Mouse (Mus musculus): ENCODE results near the gene Slc9a3r1. TPM values are rescaled to one million over a fixed set of nuclear protein-coding genes. Genes with fewer than 3 reads are reported as not detected.
A peak's percentile ranks its signal among the peaks of the same experiment; 100 is the strongest.

Slc9a3r1 gene
- polyA plus RNA-seq, 1 experiment from 2014 or later: 59.8 TPM

GRCm38 (mm10) chr11:115151755-115152429 is 11.2 kb upstream of the Slc9a3r1 start:
- Histone ChIP-seq H3K36me3 (no peaks in the 10 kb centered on the region), H3K4me1 (replicated peaks) (peaks cover 27% of the 10 kb centered on the region), H3K9ac (no peak overlapping the region), H3K4me3 (replicated peaks) (no peak overlapping the region; the same call in 1 of the 2 replicates), H3K4me2 (peak overlapping the region; percentile 40), H3K27ac (no peak overlapping the region), H3K9me3 (replicated peaks) (no peaks in the 10 kb centered on the region), H3K27me3 (peaks cover 37% of the 10 kb centered on the region)
- WGBS (ENCODE audit: insufficient replicate concordance): 17% methylated on average over 15 of the region's 15 CpGs
- DNase-seq: peak; percentile 36
- no peak for ATAC-seq (ENCODE audit: low read depth)

GRCm38 (mm10) chr11:115153088-115153487 is 10.1 kb upstream of the Slc9a3r1 start:
- H3K9ac ChIP-seq: no peak overlapping the region
- no peak overlapping the region for H3K4me2 ChIP-seq
- H3K9me3 ChIP-seq (replicated peaks): no peaks in the 10 kb centered on the region
- peaks cover 35% of the 10 kb centered on the region for H3K4me1 ChIP-seq (replicated peaks)
- H3K4me3 ChIP-seq (replicated peaks): no peak overlapping the region
- H3K36me3 ChIP-seq: no peaks in the 10 kb centered on the region
- ATAC-seq (ENCODE audit: low read depth) (no peak), DNase-seq (no peak)
- H3K27me3 ChIP-seq: peaks cover 37% of the 10 kb centered on the region
- WGBS (ENCODE audit: insufficient replicate concordance): 69% methylated on average over 9 of the region's 9 CpGs
- no peak overlapping the region for H3K27ac ChIP-seq

- peak; percentile 84 for ATAC-seq (ENCODE audit: low read depth)
- Histone ChIP-seq H3K4me2 (peak overlapping the region; percentile 58), H3K4me1 (replicated peaks) (peaks cover 42% of the 10 kb centered on the region), H3K36me3 (no peaks in the 10 kb centered on the region), H3K9ac (peak overlapping the region; percentile 39), H3K9me3 (replicated peaks) (no peaks in the 10 kb centered on the region), H3K27ac (no peak overlapping the region), H3K4me3 (replicated peaks) (peak overlapping the region; percentile 41), H3K27me3 (peaks cover 37% of the 10 kb centered on the region)
- WGBS (ENCODE audit: insufficient replicate concordance): under 1% methylated on average over 35 of the region's 35 CpGs
- DNase-seq: peak; percentile 79
Measured at GRCm38 (mm10) chr11:115153699-115154292, 9.3 kb upstream of the Slc9a3r1 start.

- peaks cover 54% of the 10 kb centered on the region for H3K4me1 ChIP-seq (replicated peaks)
- H3K9me3 ChIP-seq (replicated peaks): no peaks in the 10 kb centered on the region
- 3% methylated on average over 5 of the region's 5 CpGs for WGBS (ENCODE audit: insufficient replicate concordance)
- H3K4me2 ChIP-seq: peak overlapping the region; percentile 58
- H3K27ac ChIP-seq: no peak overlapping the region
- H3K9ac ChIP-seq: no peak overlapping the region
- ATAC-seq (ENCODE audit: low read depth) (no peak), DNase-seq (no peak)
- peaks cover 37% of the 10 kb centered on the region for H3K27me3 ChIP-seq
- H3K36me3 ChIP-seq: no peaks in the 10 kb centered on the region
- H3K4me3 ChIP-seq (replicated peaks): no peak overlapping the region
Measured at GRCm38 (mm10) chr11:115155053-115155634, 8.0 kb upstream of the Slc9a3r1 start.

GRCm38 (mm10) chr11:115157933-115158719 is 5.0 kb upstream of the Slc9a3r1 start:
- ATAC-seq (ENCODE audit: low read depth): no peak
- 11% methylated on average over 12 of the region's 12 CpGs for WGBS (ENCODE audit: insufficient replicate concordance)
- Histone ChIP-seq H3K4me1 (replicated peaks) (peaks cover 79% of the 10 kb centered on the region), H3K4me3 (replicated peaks) (no peak overlapping the region), H3K4me2 (peak overlapping the region; percentile 11), H3K36me3 (no peaks in the 10 kb centered on the region), H3K9me3 (replicated peaks) (no peaks in the 10 kb centered on the region), H3K9ac (no peak overlapping the region), H3K27me3 (peaks cover 31% of the 10 kb centered on the region), H3K27ac (peak overlapping the region; percentile 50)
- no peak for DNase-seq

- Histone ChIP-seq H3K4me3 (replicated peaks) (no peak overlapping the region), H3K36me3 (no peaks in the 10 kb centered on the region), H3K27ac (no peak overlapping the region), H3K9me3 (replicated peaks) (no peaks in the 10 kb centered on the region), H3K4me2 (no peak overlapping the region), H3K27me3 (peaks cover 25% of the 10 kb centered on the region), H3K4me1 (replicated peaks) (peaks cover 76% of the 10 kb centered on the region), H3K9ac (no peak overlapping the region)
- 58% methylated on average over 11 of the region's 11 CpGs for WGBS (ENCODE audit: insufficient replicate concordance)
- DNase-seq: peak; percentile 48
- ATAC-seq (ENCODE audit: low read depth): no peak
Measured at GRCm38 (mm10) chr11:115160016-115160797, 2.9 kb upstream of the Slc9a3r1 start.

- peaks cover 21% of the 10 kb centered on the region for H3K27me3 ChIP-seq
- no peak overlapping the region for H3K4me2 ChIP-seq
- no peaks in the 10 kb centered on the region for H3K36me3 ChIP-seq
- H3K4me1 ChIP-seq (replicated peaks): peaks cover 80% of the 10 kb centered on the region
- no peak overlapping the region for H3K4me3 ChIP-seq (replicated peaks)
- H3K27ac ChIP-seq: peak overlapping the region; percentile 73; the same call in 1 of the 2 replicates
- no peak overlapping the region for H3K9ac ChIP-seq
- DNase-seq (peak; percentile 65), ATAC-seq (ENCODE audit: low read depth) (no peak)
- 21% methylated on average over 10 of the region's 10 CpGs for WGBS (ENCODE audit: insufficient replicate concordance)
- no peaks in the 10 kb centered on the region for H3K9me3 ChIP-seq (replicated peaks)
Measured at GRCm38 (mm10) chr11:115160883-115161577, 2.1 kb upstream of the Slc9a3r1 start.

GRCm38 (mm10) chr11:115161578-115162204 is 1.4 kb upstream of the Slc9a3r1 start:
- Histone ChIP-seq H3K4me2 (peak overlapping the region; percentile 95; the same call in 1 of the 2 replicates), H3K27me3 (peaks cover 16% of the 10 kb centered on the region), H3K27ac (peak overlapping the region; percentile 73; the same call in 1 of the 2 replicates), H3K4me3 (replicated peaks) (no peak overlapping the region), H3K36me3 (no peaks in the 10 kb centered on the region), H3K9me3 (replicated peaks) (no peaks in the 10 kb centered on the region), H3K4me1 (replicated peaks) (peaks cover 85% of the 10 kb centered on the region), H3K9ac (0 out of 2 replicates have a peak overlapping the region, but pooled peaks have one; percentile 71)
- WGBS (ENCODE audit: insufficient replicate concordance): 17% methylated on average over 9 of the region's 9 CpGs
- DNase-seq (no peak), ATAC-seq (ENCODE audit: low read depth) (no peak)

GRCm38 (mm10) chr11:115162205-115162601 is 938 bp upstream of the Slc9a3r1 start:
- WGBS (ENCODE audit: insufficient replicate concordance): 23% methylated on average over 9 of the region's 9 CpGs
- DNase-seq (no peak), ATAC-seq (ENCODE audit: low read depth) (no peak)
- Histone ChIP-seq H3K27ac (peak overlapping the region; percentile 73), H3K4me1 (replicated peaks) (peaks cover 89% of the 10 kb centered on the region), H3K36me3 (no peaks in the 10 kb centered on the region), H3K27me3 (peaks cover 14% of the 10 kb centered on the region), H3K9ac (peak overlapping the region; percentile 71), H3K4me3 (replicated peaks) (peak overlapping the region; percentile 83), H3K4me2 (peak overlapping the region; percentile 95), H3K9me3 (replicated peaks) (no peaks in the 10 kb centered on the region)

Data from liver, embryonic 13.5 days (tissue).